In the genomic region with DNA sequence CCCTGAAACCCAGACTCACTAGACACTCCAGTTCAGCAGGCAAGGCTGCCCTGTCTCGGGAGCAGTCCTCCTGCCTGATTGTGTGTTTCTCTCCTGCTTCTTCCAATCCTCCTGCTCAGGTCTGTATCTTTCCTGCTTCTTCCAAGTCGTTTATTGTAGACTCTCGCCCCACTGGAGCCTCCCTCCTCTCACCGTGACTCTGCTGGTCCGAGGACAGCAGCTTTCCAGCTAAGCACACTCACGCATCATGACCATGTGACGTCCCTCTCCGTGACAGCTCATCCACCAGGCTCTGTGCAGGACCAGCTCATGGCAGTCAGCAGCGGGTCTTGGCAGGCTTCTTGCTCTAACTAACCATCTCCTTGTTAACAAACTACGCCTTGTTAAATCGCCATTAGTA, we compare ENCODE assay signal across 11 mouse cellular contexts. TPM values are rescaled to one million over a fixed set of nuclear protein-coding genes. Genes with fewer than 3 reads are reported as not detected.
DNase-seq lines count a peak whose midpoint lies in the region; ATAC-seq and TF ChIP-seq lines count a peak whose summit lies in the region.
"Had no signal": no experiment of that assay in that cellular context is flagged by ENCODE, and none has a peak within 500 bp of the region (broad histone marks: within the 10 kb centered on the region; RNA-seq: fewer than 3 reads in every experiment).

No protein-coding gene starts in this region.

- H3K9me3 ChIP-seq in forebrain, embryonic 14.5 days (replicated peaks; ENCODE audit: control insufficient read depth, low read length), result no peaks in the 10 kb centered on the region
- no peaks in the 10 kb centered on the region for H3K9me3 ChIP-seq in forebrain, embryonic 13.5 days (replicated peaks)
- H3K9me3 ChIP-seq: embryonic facial prominence, embryonic 15.5 days; limb, embryonic 15.5 days had no signal

- no peak for TF ChIP-seq CTCF in left cerebral cortex, adult 2 months (IDR thresholded peaks at IDR 0.05)

- H3K4me1 ChIP-seq in forebrain, embryonic 14.5 days (ENCODE audit: control insufficient read depth, insufficient read depth, low read length), result no peaks in the 10 kb centered on the region
- 0 out of 2 replicates have a peak, but pooled peaks cover 4% of the 10 kb centered on the region for H3K4me1 ChIP-seq in forebrain, embryonic 13.5 days
- H3K4me1 ChIP-seq: embryonic facial prominence, embryonic 15.5 days; limb, embryonic 15.5 days had no signal

- H3K4me2 ChIP-seq in forebrain, embryonic 14.5 days (ENCODE audit: low read length), result no peak overlapping the region
- H3K4me2 ChIP-seq in forebrain, embryonic 13.5 days, result no peak overlapping the region
- H3K4me2 ChIP-seq: embryonic facial prominence, embryonic 15.5 days; limb, embryonic 15.5 days had no signal

- 67% methylated on average over 11 of the region's 11 CpGs for WGBS in forebrain, embryonic 14.5 days
- 65% methylated on average over 11 of the region's 11 CpGs for WGBS in forebrain, embryonic 13.5 days

- H3K36me3 ChIP-seq in forebrain, embryonic 14.5 days (ENCODE audit: control insufficient read depth, insufficient read depth, low read length), result no peaks in the 10 kb centered on the region
- H3K36me3 ChIP-seq in forebrain, embryonic 13.5 days (ENCODE audit: poor library complexity, severe bottlenecking), result no peaks in the 10 kb centered on the region
- H3K36me3 ChIP-seq: embryonic facial prominence, embryonic 15.5 days; limb, embryonic 15.5 days had no signal

- ATAC-seq in forebrain, embryonic 14.5 days, result 0 out of 2 replicates have a peak, but pooled peaks have one; percentile 23
- no peak for ATAC-seq in forebrain, embryonic 13.5 days
- ATAC-seq: intestine, postnatal 0 days had no signal

- H3K4me3 ChIP-seq in forebrain, embryonic 14.5 days (ENCODE audit: low read depth, low read length), result no peak overlapping the region
- H3K4me3 ChIP-seq in forebrain, embryonic 13.5 days, result no peak overlapping the region
- H3K4me3 ChIP-seq in left cerebral cortex, adult 2 months, result peak overlapping the region; percentile 39
- H3K4me3 ChIP-seq: embryonic facial prominence, embryonic 15.5 days; limb, embryonic 15.5 days had no signal

- no peak overlapping the region for H3K27ac ChIP-seq in forebrain, embryonic 14.5 days (ENCODE audit: low read depth, low read length)
- no peak overlapping the region for H3K27ac ChIP-seq in forebrain, embryonic 13.5 days
- H3K27ac ChIP-seq in left cerebral cortex, adult 2 months, result peak overlapping the region; percentile 36; the same call in 1 of the 2 replicates
- H3K27ac ChIP-seq: embryonic facial prominence, embryonic 15.5 days; limb, embryonic 15.5 days had no signal

- H3K9ac ChIP-seq in forebrain, embryonic 14.5 days (ENCODE audit: low read length), result no peak overlapping the region
- no peak overlapping the region for H3K9ac ChIP-seq in forebrain, embryonic 13.5 days
- H3K9ac ChIP-seq: embryonic facial prominence, embryonic 15.5 days; limb, embryonic 15.5 days had no signal

- intact Hi-C loops in left cerebral cortex, adult 2 months (cut with DNase I), result no loop called here

- peak; percentile 7 for DNase-seq in forebrain, embryonic 14.5 days (ENCODE audit: low spot score)
- peak in 1 of 2 experiments; percentile 43 for DNase-seq in left cerebral cortex, adult 2 months (ENCODE audit: extremely low spot score in 1 of 2, low spot score in 2 of 2)
- DNase-seq in left cerebral cortex, adult 11 months (ENCODE audit: low spot score), result no peak
- peak; percentile 62 to 64 for DNase-seq in cerebellum, postnatal 10 days
- peak; percentile 32 for DNase-seq in retina, postnatal 7 days (ENCODE audit: low read depth, low spot score)
- no peak for DNase-seq in adipocyte (ENCODE audit: low spot score)
- DNase-seq in spleen, adult 18-20 months, result no peak

- H3K27me3 ChIP-seq in forebrain, embryonic 14.5 days (replicated peaks; ENCODE audit: control insufficient read depth, insufficient read depth, low read length), result no peaks in the 10 kb centered on the region
- no peaks in the 10 kb centered on the region for H3K27me3 ChIP-seq in forebrain, embryonic 13.5 days
- H3K27me3 ChIP-seq: embryonic facial prominence, embryonic 15.5 days; limb, embryonic 15.5 days had no signal

RNA-seq across cellular contexts. Expression of a gene that starts 5.9 kb away (rescaled TPM):
- polyA plus RNA-seq in forebrain, embryonic 14.5 days (2014; fragmentation: Nextera tagmentation; extraction: Ambion mirVana), result 0.19 and 0.36 TPM in 2 replicates
- 0.39 and 0.54 TPM in 2 replicates for polyA plus RNA-seq in forebrain, embryonic 13.5 days (2015; fragmentation: Nextera tagmentation; extraction: Ambion mirVana)
- total RNA-seq in left cerebral cortex, adult 2 months (2021), result under 1 TPM; 0.26 to 0.38 TPM

RNA-seq across cellular contexts. Expression of a gene that starts 56.0 kb away (rescaled TPM):
- polyA plus RNA-seq in forebrain, embryonic 14.5 days (2014; fragmentation: Nextera tagmentation; extraction: Ambion mirVana), result 83.7 and 96.6 TPM in 2 replicates
- polyA plus RNA-seq in forebrain, embryonic 13.5 days (2015; fragmentation: Nextera tagmentation; extraction: Ambion mirVana), result 44.0 and 46.0 TPM in 2 replicates
- 100 to 1,000 TPM; 370 to 404 TPM for total RNA-seq in left cerebral cortex, adult 2 months (2021)

RNA-seq across cellular contexts. Expression of a gene that starts 56.3 kb away (rescaled TPM):
- polyA plus RNA-seq in forebrain, embryonic 14.5 days (2014; fragmentation: Nextera tagmentation; extraction: Ambion mirVana), result 15.9 and 19.1 TPM in 2 replicates
- 15.3 and 17.0 TPM in 2 replicates for polyA plus RNA-seq in forebrain, embryonic 13.5 days (2015; fragmentation: Nextera tagmentation; extraction: Ambion mirVana)
- total RNA-seq in left cerebral cortex, adult 2 months (2021), result 10 to 100 TPM; 12.8 to 13.6 TPM

Comparison
In these comparisons a context has a peak if more than half of its experiments do, and no peak if none do; other contexts are left out.
1. DNase-seq: peak in forebrain, embryonic 14.5 days (single experiment), cerebellum, postnatal 10 days (2 of 2) and retina, postnatal 7 days (single experiment); none in left cerebral cortex, adult 11 months (single experiment), adipocyte (single experiment) and spleen, adult 18-20 months (0 of 2).